Mouse (Mus musculus) inflammation-experienced regulatory T-cells, adult 6 months (primary cell): ENCODE measurements around the gene Mmgt2. TPM values are rescaled to one million over a fixed set of nuclear protein-coding genes. Genes with fewer than 3 reads are reported as not detected.

Experiments used
- ATAC-seq: one replicate; pipeline ENCODE4 v1.8.0; 2017
- polyA plus RNA-seq, 3 experiments: library from polyadenylated mRNA; unstranded; fragments of 100-300 nt; shearing (Covaris generic); gene quantifications; one replicate each; pipeline ENCODE4 v1.2.1; 2017

Mmgt2 gene
- polyA plus RNA-seq, 3 experiments from 2014 or later, result 33.7 to 47.7 (median 38.7) TPM

- ATAC-seq, result no peak
Observed at GRCm38 (mm10) chr11:62621586-62622283, 26.7 kb upstream of the Mmgt2 start.

GRCm38 (mm10) chr11:62622850-62623249 is 25.6 kb upstream of the Mmgt2 start:
- no peak for ATAC-seq

GRCm38 (mm10) chr11:62624341-62625291 is 23.8 kb upstream of the Mmgt2 start:
- ATAC-seq, result no peak

- no peak for ATAC-seq
Observed at GRCm38 (mm10) chr11:62629352-62630224, 18.9 kb upstream of the Mmgt2 start.

GRCm38 (mm10) chr11:62630225-62630821 is 18.1 kb upstream of the Mmgt2 start:
- ATAC-seq, result no peak

GRCm38 (mm10) chr11:62631138-62631537 is 17.3 kb upstream of the Mmgt2 start:
- ATAC-seq, result no peak

GRCm38 (mm10) chr11:62635406-62635805 is 13.1 kb upstream of the Mmgt2 start:
- ATAC-seq, result no peak

- ATAC-seq, result no peak
Observed at GRCm38 (mm10) chr11:62636105-62636839, 12.2 kb upstream of the Mmgt2 start.

- no peak for ATAC-seq
Observed at GRCm38 (mm10) chr11:62636840-62637221, 11.6 kb upstream of the Mmgt2 start.

- no peak for ATAC-seq
Observed at GRCm38 (mm10) chr11:62637401-62637800, 11.1 kb upstream of the Mmgt2 start.

GRCm38 (mm10) chr11:62637806-62638205 is 10.7 kb upstream of the Mmgt2 start:
- no peak for ATAC-seq

GRCm38 (mm10) chr11:62638402-62638801 is 10.1 kb upstream of the Mmgt2 start:
- ATAC-seq, result no peak

GRCm38 (mm10) chr11:62640378-62640777 is 8.1 kb upstream of the Mmgt2 start:
- ATAC-seq, result no peak

- ATAC-seq, result no peak
Observed at GRCm38 (mm10) chr11:62642023-62642844, 6.2 kb upstream of the Mmgt2 start.

- no peak for ATAC-seq
Observed at GRCm38 (mm10) chr11:62643011-62643631, 5.3 kb upstream of the Mmgt2 start.

GRCm38 (mm10) chr11:62643681-62644363 is 4.6 kb upstream of the Mmgt2 start:
- no peak for ATAC-seq

- ATAC-seq, result no peak
Observed at GRCm38 (mm10) chr11:62644602-62645336, 3.7 kb upstream of the Mmgt2 start.

GRCm38 (mm10) chr11:62645337-62645675 is 3.2 kb upstream of the Mmgt2 start:
- no peak for ATAC-seq
